Mouse (Mus musculus) CD4-positive, CD25-positive, alpha-beta regulatory T cell, adult 2 months (primary cell): ENCODE measurements around the gene Pea15a.

Source experiments
- DNase-seq: peaks from one replicate; pipeline ENCODE4 v3.0.0-alpha.2; 2012; ENCODE audit warnings: low read depth, low spot score

Pea15a gene

GRCm38 (mm10) chr1:172206141-172206917 lies at the start of gene Pea15a:
Gene Pea15a, minus strand, starts transcription at chr1:172206804.
- DNase-seq, result peak; percentile 81

- peak; percentile 65 for DNase-seq
Observed at GRCm38 (mm10) chr1:172247679-172248078, 41.1 kb upstream of the Pea15a start.

GRCm38 (mm10) chr1:172247216-172247615 lies 40.6 kb upstream of the Pea15a start:
- no peak for DNase-seq

GRCm38 (mm10) chr1:172244645-172245044 lies 38.0 kb upstream of the Pea15a start:
- peak; percentile 7 for DNase-seq

- DNase-seq, result peak; percentile 8
Observed at GRCm38 (mm10) chr1:172243547-172244205, 37.1 kb upstream of the Pea15a start.

- DNase-seq, result no peak
Observed at GRCm38 (mm10) chr1:172242401-172242800, 35.8 kb upstream of the Pea15a start.

- no peak for DNase-seq
Observed at GRCm38 (mm10) chr1:172240945-172241708, 34.5 kb upstream of the Pea15a start.

GRCm38 (mm10) chr1:172229215-172229614 lies 22.6 kb upstream of the Pea15a start:
- no peak for DNase-seq

GRCm38 (mm10) chr1:172228209-172228608 lies 21.6 kb upstream of the Pea15a start:
- DNase-seq, result no peak

GRCm38 (mm10) chr1:172221297-172222063 lies 14.9 kb upstream of the Pea15a start:
- no peak for DNase-seq

GRCm38 (mm10) chr1:172220414-172220813 lies 13.8 kb upstream of the Pea15a start:
- no peak for DNase-seq

- DNase-seq, result no peak
Observed at GRCm38 (mm10) chr1:172219451-172220406, 13.1 kb upstream of the Pea15a start, which contains the start of gene Casq1. Gene Casq1, minus strand, starts transcription at chr1:172219868.

GRCm38 (mm10) chr1:172218164-172218910 lies 11.7 kb upstream of the Pea15a start:
- DNase-seq, result no peak

GRCm38 (mm10) chr1:172217148-172217547 lies 10.5 kb upstream of the Pea15a start:
- DNase-seq, result peak; percentile 94

GRCm38 (mm10) chr1:172214748-172215147 lies 8.1 kb upstream of the Pea15a start:
- no peak for DNase-seq

- DNase-seq, result no peak
Observed at GRCm38 (mm10) chr1:172213771-172214170, 7.2 kb upstream of the Pea15a start.

- no peak for DNase-seq
Observed at GRCm38 (mm10) chr1:172212776-172213175, 6.2 kb upstream of the Pea15a start.

GRCm38 (mm10) chr1:172207111-172207584 lies 544 bp upstream of the Pea15a start:
- DNase-seq, result no peak

- DNase-seq, result peak; percentile 53
Observed at GRCm38 (mm10) chr1:172205741-172206087, 890 bp downstream of the Pea15a start.
